Mouse (Mus musculus): ENCODE measurements around the gene Rasgef1b. TPM values are rescaled to one million over a fixed set of nuclear protein-coding genes. Genes with fewer than 3 reads are reported as not detected.

The Rasgef1b gene
- total RNA-seq, 1 experiment from 2014 or later = 57.6 TPM

DNA sequence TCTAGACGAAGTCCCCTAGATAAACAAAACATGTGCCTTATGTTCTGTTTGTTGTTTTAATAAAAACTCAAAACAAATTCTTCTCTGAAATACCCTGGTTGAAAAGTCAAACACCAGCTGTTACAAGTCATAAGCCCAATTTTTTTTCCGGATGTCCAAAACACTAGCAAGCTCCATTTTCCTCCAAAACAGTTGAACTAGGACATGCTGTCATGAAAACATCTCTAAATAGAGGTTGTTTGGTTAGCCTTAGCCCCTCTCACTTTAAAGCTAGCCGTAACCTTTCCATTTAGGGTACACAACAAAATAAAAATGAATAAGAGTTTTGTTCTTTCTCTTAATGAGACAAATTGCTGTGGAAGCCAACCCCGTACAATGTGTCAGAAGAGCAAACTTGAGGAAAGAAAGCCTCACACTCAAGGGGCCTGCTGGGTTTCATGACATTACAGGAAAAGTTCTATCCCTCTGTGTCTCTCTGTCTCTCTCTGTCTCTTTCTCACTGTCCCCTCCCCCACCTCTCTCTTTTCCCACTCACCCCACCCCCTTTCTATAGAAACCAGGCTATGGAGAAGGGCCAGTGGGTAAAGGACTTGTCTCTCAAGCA is 467.6 kb downstream of the Rasgef1b start:
- ATAC-seq (replicated peaks; ENCODE audit: insufficient number of reproducible peaks, low FRiP score, low TSS enrichment, poor library complexity, severe bottlenecking) = no peak

- ATAC-seq (replicated peaks; ENCODE audit: insufficient number of reproducible peaks, low FRiP score, low TSS enrichment, poor library complexity, severe bottlenecking) = no peak
These were observed 470.8 kb downstream of the Rasgef1b start for GRCm38 (mm10) chr5:99258003-99258500.

DNA sequence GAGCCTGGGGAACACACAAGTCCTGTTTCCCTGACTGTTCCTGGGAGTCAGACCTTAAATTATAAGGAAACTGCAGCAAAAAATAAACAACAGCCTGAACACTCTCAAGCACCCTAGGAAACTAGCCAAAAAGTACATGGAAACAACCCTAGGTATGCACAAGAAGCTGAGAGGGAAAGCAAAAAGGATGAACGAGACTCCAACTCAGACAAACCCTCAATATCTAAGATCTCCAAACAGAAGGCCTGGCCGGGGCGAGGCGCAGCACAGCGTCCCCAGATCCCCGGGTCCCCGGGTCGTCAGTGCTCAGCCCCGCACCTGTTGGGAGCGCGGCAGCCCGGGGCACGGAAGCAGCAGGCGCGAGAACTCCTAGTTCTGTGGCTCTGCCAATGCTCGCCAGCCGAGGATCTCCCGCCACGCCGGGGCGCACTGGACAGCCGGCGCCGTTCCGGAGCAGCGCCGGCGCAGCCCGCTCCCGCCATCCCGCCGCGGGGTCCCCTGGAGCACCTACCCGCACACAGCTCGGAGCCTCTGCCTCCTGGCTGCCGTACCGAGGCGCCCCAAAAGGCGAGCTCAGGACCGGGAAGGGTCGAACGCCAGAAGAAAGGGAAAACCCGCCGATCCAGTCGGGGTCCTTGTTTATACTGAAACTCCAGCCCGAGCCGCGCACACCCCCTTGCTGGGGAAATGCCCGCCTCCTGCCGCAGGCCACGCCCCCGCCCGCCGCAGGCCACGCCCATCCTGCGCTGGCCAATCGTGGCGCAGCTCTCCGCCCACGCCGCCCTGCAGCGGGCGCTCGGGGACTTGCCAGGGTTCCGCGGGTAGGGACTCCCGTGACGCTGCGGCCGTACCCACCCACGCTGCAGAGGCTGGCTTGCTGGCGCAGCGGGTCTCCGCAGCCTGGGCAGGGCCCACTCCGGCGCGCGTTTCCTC is 476.4 kb downstream of the Rasgef1b start:
- peak; percentile 72 for ATAC-seq (replicated peaks; ENCODE audit: insufficient number of reproducible peaks, low FRiP score, low TSS enrichment, poor library complexity, severe bottlenecking)

GRCm38 (mm10) chr5:99251379-99252202 is 477.3 kb downstream of the Rasgef1b start:
- ATAC-seq (replicated peaks; ENCODE audit: insufficient number of reproducible peaks, low FRiP score, low TSS enrichment, poor library complexity, severe bottlenecking) = no peak

GRCm38 (mm10) chr5:99250820-99251219 is 478.0 kb downstream of the Rasgef1b start:
- no peak for ATAC-seq (replicated peaks; ENCODE audit: insufficient number of reproducible peaks, low FRiP score, low TSS enrichment, poor library complexity, severe bottlenecking)

DNA sequence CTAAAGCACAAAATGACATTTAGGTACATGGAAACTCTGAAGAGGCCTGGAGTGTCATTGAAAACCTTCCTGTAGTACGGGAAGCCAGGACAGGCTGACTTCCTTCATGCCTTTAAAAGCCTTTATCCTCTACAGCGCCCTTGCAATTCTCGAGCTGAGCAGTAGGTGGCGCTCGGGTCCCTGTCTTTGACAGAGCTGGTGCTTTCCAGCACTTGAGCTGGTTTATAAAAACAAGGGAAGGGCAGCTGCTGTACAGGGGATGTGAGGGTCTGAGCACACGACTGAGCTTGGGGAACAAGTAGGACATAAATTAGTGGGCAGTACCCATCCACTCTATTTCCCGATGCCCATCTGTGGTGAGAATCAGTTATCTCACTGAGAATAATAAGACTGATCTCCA is 480.4 kb downstream of the Rasgef1b start:
- peak; percentile 58 for ATAC-seq (replicated peaks; ENCODE audit: insufficient number of reproducible peaks, low FRiP score, low TSS enrichment, poor library complexity, severe bottlenecking)

DNA sequence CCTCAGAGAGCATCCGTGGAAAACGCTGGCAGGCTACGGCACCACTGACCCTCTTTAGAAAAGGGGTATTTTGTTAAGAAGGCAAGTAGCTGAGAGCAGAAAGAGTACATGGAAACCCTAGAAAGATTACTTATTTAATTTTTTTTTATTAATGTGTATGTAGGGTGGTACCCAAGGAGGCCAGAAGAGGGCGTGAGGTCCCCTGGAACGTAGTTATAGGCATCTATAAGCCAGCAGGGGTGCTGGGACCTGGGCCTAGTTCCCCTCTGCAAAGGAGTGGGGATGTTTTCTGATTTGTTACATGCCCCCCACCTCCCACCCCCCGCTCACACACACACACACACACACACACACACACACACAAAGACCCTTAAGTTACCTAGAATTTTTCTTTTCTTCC is 480.9 kb downstream of the Rasgef1b start:
- no peak for ATAC-seq (replicated peaks; ENCODE audit: insufficient number of reproducible peaks, low FRiP score, low TSS enrichment, poor library complexity, severe bottlenecking)

- no peak for ATAC-seq (replicated peaks; ENCODE audit: insufficient number of reproducible peaks, low FRiP score, low TSS enrichment, poor library complexity, severe bottlenecking)
These were observed 481.4 kb downstream of the Rasgef1b start for GRCm38 (mm10) chr5:99247441-99247840.

- no peak for ATAC-seq (replicated peaks; ENCODE audit: insufficient number of reproducible peaks, low FRiP score, low TSS enrichment, poor library complexity, severe bottlenecking)
These were observed 481.9 kb downstream of the Rasgef1b start for GRCm38 (mm10) chr5:99246972-99247371.

DNA sequence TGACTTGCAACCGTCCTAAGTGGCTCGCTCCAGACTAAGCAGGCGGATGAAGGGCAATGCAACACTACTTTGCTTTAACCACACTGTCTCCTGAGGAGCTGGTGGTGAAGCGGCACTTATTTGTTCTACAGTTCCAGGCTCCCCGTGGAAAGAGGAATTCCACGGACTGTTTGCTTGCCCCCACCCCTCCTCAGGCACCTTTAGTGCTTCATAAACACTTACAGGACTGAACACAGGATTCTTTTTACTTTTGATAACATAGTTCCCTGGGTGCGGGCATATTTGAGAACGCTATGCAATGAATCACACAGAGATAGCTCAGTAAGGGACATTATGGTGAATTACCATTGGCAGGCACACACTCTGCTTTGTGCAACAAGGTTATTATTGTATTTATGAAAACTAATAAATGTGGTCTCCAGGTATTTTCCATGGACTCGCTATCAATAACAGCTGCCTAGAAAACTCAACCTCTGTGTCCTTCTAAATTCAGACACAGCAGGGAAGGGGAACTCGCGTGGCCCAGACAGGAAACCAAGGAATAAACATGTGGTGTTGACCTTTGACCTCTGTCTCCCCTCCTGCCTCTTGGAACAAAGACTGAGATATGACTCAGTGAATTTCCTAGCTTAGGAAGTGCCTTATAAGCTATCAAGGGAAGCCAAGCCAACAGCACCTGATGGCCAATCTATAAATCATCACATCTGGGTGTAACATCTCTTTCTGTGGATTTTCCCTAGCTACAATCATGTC is 486.7 kb downstream of the Rasgef1b start:
- ATAC-seq (replicated peaks; ENCODE audit: insufficient number of reproducible peaks, low FRiP score, low TSS enrichment, poor library complexity, severe bottlenecking) = no peak

GRCm38 (mm10) chr5:99240501-99240900 is 488.4 kb downstream of the Rasgef1b start:
- no peak for ATAC-seq (replicated peaks; ENCODE audit: insufficient number of reproducible peaks, low FRiP score, low TSS enrichment, poor library complexity, severe bottlenecking)

DNA sequence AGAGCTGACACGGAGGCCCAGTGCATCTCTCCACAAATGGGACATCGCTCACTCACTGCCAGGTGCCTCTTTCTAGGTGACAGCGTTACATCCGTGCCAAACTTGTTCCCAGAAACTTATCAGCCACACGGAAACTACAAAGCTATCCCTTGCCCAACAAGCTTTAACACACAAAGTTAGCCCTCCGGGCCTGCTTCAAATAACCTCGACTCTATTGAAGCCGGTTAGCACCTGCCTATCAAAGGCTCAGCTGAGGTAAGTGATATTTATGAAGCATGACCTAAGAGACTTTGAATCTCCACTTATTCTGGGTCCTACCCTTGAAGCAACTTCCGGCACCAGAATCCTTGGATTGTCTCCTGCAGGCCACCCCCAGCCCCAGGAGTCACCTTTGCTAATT is 489.2 kb downstream of the Rasgef1b start:
- ATAC-seq (replicated peaks; ENCODE audit: insufficient number of reproducible peaks, low FRiP score, low TSS enrichment, poor library complexity, severe bottlenecking) = no peak

DNA sequence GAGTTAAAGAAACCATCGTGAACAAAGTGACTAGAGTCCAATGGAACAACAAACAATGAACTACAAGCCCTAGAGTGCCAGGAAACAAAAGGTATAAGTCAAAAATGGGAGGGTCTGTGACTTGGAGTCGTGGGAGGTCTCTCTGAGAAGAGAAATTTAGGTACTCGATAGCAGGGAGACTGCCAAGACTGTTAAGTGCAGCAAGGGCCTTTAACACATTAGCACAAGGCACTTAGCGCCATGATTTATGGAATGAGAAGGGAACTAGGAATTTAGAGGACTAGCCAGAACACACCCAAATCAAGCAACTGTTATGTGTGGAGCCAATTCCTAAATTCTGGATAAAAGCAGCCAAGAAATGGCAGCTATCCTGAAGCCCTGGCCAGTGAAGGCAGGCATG is 490.7 kb downstream of the Rasgef1b start:
- no peak for ATAC-seq (replicated peaks; ENCODE audit: insufficient number of reproducible peaks, low FRiP score, low TSS enrichment, poor library complexity, severe bottlenecking)

- no peak for ATAC-seq (replicated peaks; ENCODE audit: insufficient number of reproducible peaks, low FRiP score, low TSS enrichment, poor library complexity, severe bottlenecking)
These were observed 491.7 kb downstream of the Rasgef1b start for GRCm38 (mm10) chr5:99236888-99237752.

- ATAC-seq (replicated peaks; ENCODE audit: insufficient number of reproducible peaks, low FRiP score, low TSS enrichment, poor library complexity, severe bottlenecking) = no peak
These were observed 492.4 kb downstream of the Rasgef1b start for GRCm38 (mm10) chr5:99236431-99236830.

DNA sequence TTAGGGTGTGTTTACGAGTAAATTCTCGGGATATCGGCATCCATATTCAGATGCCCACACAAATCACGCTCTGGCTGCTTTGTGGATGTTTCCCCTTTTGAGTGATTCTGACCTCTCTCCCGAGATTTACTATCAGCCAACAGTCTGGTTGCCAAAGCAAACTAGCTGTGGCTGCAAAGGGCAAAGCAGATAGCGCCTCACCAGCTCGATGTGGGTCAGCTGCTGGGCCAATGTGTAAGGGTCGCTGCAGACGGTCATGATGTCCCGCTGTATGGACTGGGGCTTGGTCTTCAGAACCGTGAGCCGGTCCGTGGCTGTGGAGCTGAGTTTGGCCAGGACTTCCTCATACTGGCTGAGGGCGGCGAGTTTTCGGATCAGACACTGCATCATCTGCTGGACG is 494.6 kb downstream of the Rasgef1b start:
- ATAC-seq (replicated peaks; ENCODE audit: insufficient number of reproducible peaks, low FRiP score, low TSS enrichment, poor library complexity, severe bottlenecking) = no peak

- no peak for ATAC-seq (replicated peaks; ENCODE audit: insufficient number of reproducible peaks, low FRiP score, low TSS enrichment, poor library complexity, severe bottlenecking)
These were observed 495.7 kb downstream of the Rasgef1b start for GRCm38 (mm10) chr5:99233176-99233575.

GRCm38 (mm10) chr5:99232410-99232809 is 496.5 kb downstream of the Rasgef1b start:
- ATAC-seq (replicated peaks; ENCODE audit: insufficient number of reproducible peaks, low FRiP score, low TSS enrichment, poor library complexity, severe bottlenecking) = no peak
